Mouse (Mus musculus) bone marrow, adult 2 months (tissue): ENCODE results near the gene Npc1l1. TPM values are rescaled to one million over a fixed set of nuclear protein-coding genes. Genes with fewer than 3 reads are reported as not detected.
"Not testable (repeated sequence)": the region's sequence is repeated elsewhere in the genome, so short reads cannot be mapped to it uniquely, and the experiment has no call there.

Experiments
- H3K27ac ChIP-seq: fragments of 200-500 bp; 2 replicates; pipeline ENCODE4 v1.5.1; 2012; ENCODE audit warnings: low read depth, mild to moderate bottlenecking, control low read depth, inconsistent platforms, low read length; ENCODE audit not compliant: control insufficient read depth, poor library complexity, insufficient read depth
- H3K4me1 ChIP-seq: fragments of 200-500 bp; 2 replicates; pipeline ENCODE4 v1.6.1; 2011; ENCODE audit warnings: low read length; ENCODE audit not compliant: control insufficient read depth, insufficient read depth
- H3K4me3 ChIP-seq: fragments of 200-500 bp; replicated peaks from 2 replicates; pipeline ENCODE3; 2011; ENCODE audit warnings: mild to moderate bottlenecking, low read depth, low read length, control low read depth; ENCODE audit not compliant: control insufficient read depth
- CTCF ChIP-seq: fragments of 200-500 bp; IDR thresholded peaks from 2 replicates; pipeline ENCODE4 v1.5.1; 2011; ENCODE audit warnings: low read length, control low read depth; ENCODE audit not compliant: control insufficient read depth, insufficient read depth
- POLR2A ChIP-seq: fragments of 200-500 bp; IDR thresholded peaks from 2 replicates; pipeline ENCODE4 v1.6.1; 2011; ENCODE audit warnings: low read depth, mild to moderate bottlenecking, control low read depth, low read length, borderline replicate concordance; ENCODE audit not compliant: control insufficient read depth
- WGBS: fragments of 180-500 bp; shearing (Covaris S2); methylation state at CpG from one replicate; pipeline ENCODE4 v1.1.7; 2018; 5-methylcytosine and 5-hydroxymethylcytosine counted together
- polyA plus RNA-seq: library from polyadenylated mRNA; stranded (reverse); fragments of >200 nt; gene quantifications from 2 replicates; pipeline ENCODE4 v1.2.4, GENCODE M21; 2011; ENCODE audit warnings: low replicate concordance; ENCODE audit not compliant: missing spikeins, insufficient read depth, insufficient read length

Gene Npc1l1
- polyA plus RNA-seq, 1 experiment: not detected

- peak; percentile 96 for TF ChIP-seq CTCF
- TF ChIP-seq POLR2A: no peak
- 72% methylated on average over 10 of the region's 10 CpGs for WGBS
- Histone ChIP-seq H3K4me3 (no peak overlapping the region), H3K4me1 (peaks cover 1% of the 10 kb centered on the region), H3K27ac (no peak overlapping the region)
Observed at GRCm38 (mm10) chr11:6261434-6262082, 31.6 kb upstream of the Npc1l1 start.

- TF ChIP-seq POLR2A: no peak
- no peak for TF ChIP-seq CTCF
- 90% methylated on average over 7 of the region's 7 CpGs for WGBS
- Histone ChIP-seq H3K27ac (no peak overlapping the region), H3K4me3 (no peak overlapping the region), H3K4me1 (no peaks in the 10 kb centered on the region)
Observed at GRCm38 (mm10) chr11:6259413-6259812, 29.5 kb upstream of the Npc1l1 start.

GRCm38 (mm10) chr11:6256490-6257072 is 26.6 kb upstream of the Npc1l1 start:
- Histone ChIP-seq H3K4me3 (no peak overlapping the region), H3K4me1 (no peaks in the 10 kb centered on the region), H3K27ac (no peak overlapping the region)
- no peak for TF ChIP-seq POLR2A
- no peak for TF ChIP-seq CTCF
- 70% methylated on average over 6 of the region's 6 CpGs for WGBS

GRCm38 (mm10) chr11:6254602-6255001 is 24.7 kb upstream of the Npc1l1 start:
- not testable (repeated sequence) for H3K27ac ChIP-seq, H3K4me3 ChIP-seq, H3K4me1 ChIP-seq
- WGBS: 84% methylated on average over 2 of the region's 2 CpGs

- Histone ChIP-seq H3K27ac (no peak overlapping the region), H3K4me3 (no peak overlapping the region), H3K4me1 (no peaks in the 10 kb centered on the region)
- TF ChIP-seq CTCF (no peak), POLR2A (no peak)
- WGBS: 83% methylated on average over 4 of the region's 4 CpGs
Observed at GRCm38 (mm10) chr11:6252824-6253223, 22.9 kb upstream of the Npc1l1 start.

GRCm38 (mm10) chr11:6252248-6252647 is 22.3 kb upstream of the Npc1l1 start:
- H3K4me3 ChIP-seq: no peak overlapping the region

GRCm38 (mm10) chr11:6244707-6245106 is 14.8 kb upstream of the Npc1l1 start:
- no peak overlapping the region for H3K4me3 ChIP-seq
- 59% methylated on average over 19 of the region's 19 CpGs for WGBS
- H3K27ac ChIP-seq: no peak overlapping the region

More at GRCm38 (mm10) chr11:6252248-6252647, 22.3 kb upstream of the Npc1l1 start:
- Histone ChIP-seq H3K27ac (no peak overlapping the region), H3K4me1 (no peaks in the 10 kb centered on the region)
- 83% methylated on average over 5 of the region's 5 CpGs for WGBS
- no peak for TF ChIP-seq CTCF
- no peak for TF ChIP-seq POLR2A

GRCm38 (mm10) chr11:6233025-6233424 is 3.1 kb upstream of the Npc1l1 start:
- TF ChIP-seq POLR2A (no peak), CTCF (no peak)
- no peak overlapping the region for H3K27ac ChIP-seq
- 74% methylated on average over 4 of the region's 4 CpGs for WGBS
- H3K4me3 ChIP-seq: no peak overlapping the region
- no peaks in the 10 kb centered on the region for H3K4me1 ChIP-seq

More at GRCm38 (mm10) chr11:6244707-6245106, 14.8 kb upstream of the Npc1l1 start:
- no peaks in the 10 kb centered on the region for H3K4me1 ChIP-seq
- TF ChIP-seq CTCF: no peak
- TF ChIP-seq POLR2A: no peak

GRCm38 (mm10) chr11:6224541-6225229 is 5.3 kb downstream of the Npc1l1 start:
- H3K4me1 ChIP-seq: no peaks in the 10 kb centered on the region
- 80% methylated on average over 14 of the region's 14 CpGs for WGBS
- TF ChIP-seq POLR2A: no peak
- TF ChIP-seq CTCF: no peak

More at GRCm38 (mm10) chr11:6224541-6225229, 5.3 kb downstream of the Npc1l1 start:
- H3K27ac ChIP-seq: no peak overlapping the region
- H3K4me3 ChIP-seq: no peak overlapping the region
